Mouse (Mus musculus) lung, postnatal 4 days (tissue): ENCODE results near the gene Olfr329-ps.
"Not testable (repeated sequence)": the region's sequence is repeated elsewhere in the genome, so short reads cannot be mapped to it uniquely, and the experiment has no call there.

Experiments
- DNase-seq, 2 experiments: peaks; one replicate each; pipeline ENCODE4 v3.0.0; 2021

Olfr329-ps gene

GRCm38 (mm10) chr11:58546322-58546721 lies at the start of gene Olfr329-ps:
TSS of gene Olfr329-ps (minus strand) at chr11:58546422.
- DNase-seq: no peak

- DNase-seq: no peak
Measured at GRCm38 (mm10) chr11:58594814-58595213, 48.6 kb upstream of the Olfr329-ps start, which contains the start of gene Olfr324. TSS of gene Olfr324 (plus strand) at chr11:58595114.

- no peak for DNase-seq
Measured at GRCm38 (mm10) chr11:58588620-58589250, 42.5 kb upstream of the Olfr329-ps start.

GRCm38 (mm10) chr11:58587898-58588348 lies 41.7 kb upstream of the Olfr329-ps start:
- peak in 1 of 2 experiments; percentile 34 for DNase-seq

- no peak for DNase-seq
Measured at GRCm38 (mm10) chr11:58578636-58579035, 32.4 kb upstream of the Olfr329-ps start.

GRCm38 (mm10) chr11:58577430-58577829 lies 31.2 kb upstream of the Olfr329-ps start, which contains the start of gene Olfr325:
TSS of gene Olfr325 (plus strand) at chr11:58577730.
- no peak for DNase-seq

GRCm38 (mm10) chr11:58570405-58570804 lies 24.2 kb upstream of the Olfr329-ps start, which contains the start of gene Olfr224:
TSS of gene Olfr224 (minus strand) at chr11:58570553.
- DNase-seq: no peak

GRCm38 (mm10) chr11:58555536-58555935 lies 9.3 kb upstream of the Olfr329-ps start, which contains the start of gene Olfr328:
TSS of gene Olfr328 (minus strand) at chr11:58555636.
- DNase-seq: no peak

- not testable (repeated sequence) for DNase-seq
Measured at GRCm38 (mm10) chr11:58534736-58535135, 11.5 kb downstream of the Olfr329-ps start, which contains the start of gene Olfr330. TSS of gene Olfr330 (minus strand) at chr11:58534836.

GRCm38 (mm10) chr11:58519756-58520155 lies 26.5 kb downstream of the Olfr329-ps start:
- peak; percentile 9 to 25 for DNase-seq

- peak; percentile 76 to 81 for DNase-seq
Measured at GRCm38 (mm10) chr11:58518916-58519315, 27.3 kb downstream of the Olfr329-ps start.

GRCm38 (mm10) chr11:58509058-58509457 lies 37.2 kb downstream of the Olfr329-ps start:
- not testable (repeated sequence) for DNase-seq

- not testable (repeated sequence) for DNase-seq
Measured at GRCm38 (mm10) chr11:58502472-58502871, 43.8 kb downstream of the Olfr329-ps start, which contains the start of gene Olfr331. TSS of gene Olfr331 (minus strand) at chr11:58502572.

- DNase-seq: no peak
Measured at GRCm38 (mm10) chr11:58499290-58499689, 46.9 kb downstream of the Olfr329-ps start.

GRCm38 (mm10) chr11:58498761-58499160 lies 47.5 kb downstream of the Olfr329-ps start:
- no peak for DNase-seq

- DNase-seq: no peak
Measured at GRCm38 (mm10) chr11:58492455-58492854, 53.8 kb downstream of the Olfr329-ps start, which contains the start of gene Olfr332. TSS of gene Olfr332 (minus strand) at chr11:58492555.
